Mouse (Mus musculus) brain, embryonic 18.5 days (tissue): ENCODE measurements around the gene Cadps.
A peak's percentile ranks its signal among the peaks of the same experiment; 100 is the strongest.

Source experiments
- DNase-seq: peaks from one replicate; pipeline ENCODE4 v3.0.0-alpha.2; 2012; ENCODE audit warnings: low read depth, low spot score

The Cadps gene

DNA sequence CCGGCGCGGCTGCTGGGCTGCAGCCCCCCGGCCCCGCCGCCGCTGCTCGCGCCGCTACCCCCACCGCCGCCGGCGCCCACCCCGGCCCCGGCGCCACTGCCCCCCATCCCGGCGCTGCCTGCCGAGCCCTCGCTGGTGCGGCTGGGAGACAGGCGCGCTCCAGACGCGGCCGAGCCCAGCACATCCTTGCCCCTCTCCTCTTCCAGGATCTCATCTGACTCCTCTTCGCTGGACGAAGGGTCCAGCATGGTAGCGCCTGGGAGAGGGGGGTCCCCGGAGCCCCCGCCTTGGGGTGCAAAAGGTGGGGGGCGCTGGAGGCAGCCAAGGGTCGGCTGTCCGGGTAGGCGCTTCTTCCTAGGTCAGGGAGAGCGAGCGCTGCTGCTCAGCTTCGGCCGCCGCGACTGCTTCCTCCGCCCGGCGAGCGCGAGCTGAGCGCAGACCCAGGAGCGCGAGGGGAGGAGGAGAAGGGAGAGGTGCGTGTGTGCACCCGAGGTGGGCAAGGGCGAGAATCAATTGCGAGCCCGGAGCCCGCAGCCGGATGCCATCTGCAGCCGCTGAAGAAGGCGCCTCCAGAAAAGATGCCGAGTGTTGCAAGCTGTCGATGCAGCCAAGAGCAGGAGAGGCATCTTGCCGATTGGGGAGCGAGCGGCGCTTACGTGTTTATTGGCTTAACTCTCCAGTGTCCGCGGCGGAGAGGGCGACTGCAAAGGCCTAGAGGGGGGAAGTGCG is at the start of gene Cadps:
Gene Cadps, minus strand, starts transcription at position 589 of the 729 bp plus-strand sequence.
- DNase-seq = peak; percentile 63

DNA sequence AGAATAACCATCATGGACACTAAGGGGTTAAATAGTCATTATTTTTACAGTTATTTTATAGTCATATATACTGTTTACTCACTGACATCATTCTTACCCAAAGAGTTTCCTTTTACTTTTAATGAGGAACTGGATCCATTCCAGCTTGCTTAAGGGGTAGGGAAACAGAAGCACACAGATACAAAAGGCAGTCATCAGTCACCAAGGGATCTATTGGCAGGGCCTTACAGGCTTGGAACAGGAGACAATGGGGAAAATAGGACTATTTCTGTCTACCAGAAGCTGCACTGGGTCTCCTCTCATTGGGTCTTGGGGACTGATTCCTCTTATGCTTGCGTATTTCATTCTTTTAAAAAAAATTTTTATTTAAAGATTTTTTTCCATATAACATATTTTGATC is 46.7 kb upstream of the Cadps start:
- DNase-seq = no peak

DNA sequence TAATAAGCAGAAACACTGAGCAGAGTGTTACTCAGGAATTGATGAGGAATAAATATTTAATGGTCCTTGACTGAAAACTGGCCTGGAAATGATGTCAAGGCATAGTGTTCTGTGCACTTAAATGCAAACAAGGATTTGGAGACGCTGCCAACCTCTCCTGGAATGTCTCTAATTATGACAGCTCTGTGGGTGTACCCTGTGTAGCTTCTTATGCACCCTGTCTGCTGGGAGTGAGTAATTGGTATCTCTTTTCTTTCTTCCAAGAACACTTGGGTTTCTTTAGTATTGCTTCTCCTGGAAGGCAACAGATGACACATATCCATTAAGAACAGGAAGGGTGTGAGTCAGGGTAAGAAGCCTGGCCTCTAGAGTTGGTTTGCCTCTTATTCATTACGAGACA is 42.4 kb upstream of the Cadps start:
- DNase-seq = no peak

DNA sequence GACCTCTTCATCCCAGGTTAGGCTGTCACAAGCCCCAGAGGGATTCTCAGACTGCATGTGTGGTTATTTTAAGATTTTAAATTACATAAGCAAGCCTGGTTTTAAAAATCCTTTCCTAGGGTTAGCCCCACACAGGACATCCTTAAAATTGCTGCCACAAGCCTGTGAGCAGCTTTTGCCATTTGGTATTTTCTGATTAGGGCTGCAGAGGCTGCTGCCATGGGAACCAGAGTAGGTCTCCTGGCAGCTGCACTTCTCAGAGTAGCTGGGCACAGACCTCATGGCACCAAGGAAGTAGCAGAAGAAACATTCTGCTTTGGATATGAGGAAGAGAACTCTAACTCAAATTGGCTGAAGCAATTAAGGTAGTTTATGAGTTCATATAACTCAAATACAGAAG is 21.0 kb upstream of the Cadps start:
- DNase-seq = no peak

DNA sequence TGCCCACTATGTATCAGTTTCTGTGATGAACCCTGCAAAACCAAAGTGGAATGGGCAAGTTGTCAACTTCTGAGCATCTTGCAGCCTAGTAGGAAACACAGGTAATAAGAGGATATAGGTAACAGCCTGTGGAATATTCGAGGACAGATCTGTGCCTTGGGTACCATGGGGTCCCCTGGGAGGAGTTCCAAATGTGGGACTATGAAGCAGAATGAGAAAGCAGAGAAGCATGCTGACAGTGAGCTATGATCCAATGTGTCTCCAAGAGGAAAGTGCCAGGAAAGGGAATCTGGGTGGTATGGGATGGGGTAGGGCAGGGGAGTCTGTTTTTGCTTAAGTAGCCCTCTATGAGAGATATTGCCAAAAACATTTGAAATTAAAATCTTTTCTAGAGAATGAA is 16.6 kb upstream of the Cadps start:
- no peak for DNase-seq

DNA sequence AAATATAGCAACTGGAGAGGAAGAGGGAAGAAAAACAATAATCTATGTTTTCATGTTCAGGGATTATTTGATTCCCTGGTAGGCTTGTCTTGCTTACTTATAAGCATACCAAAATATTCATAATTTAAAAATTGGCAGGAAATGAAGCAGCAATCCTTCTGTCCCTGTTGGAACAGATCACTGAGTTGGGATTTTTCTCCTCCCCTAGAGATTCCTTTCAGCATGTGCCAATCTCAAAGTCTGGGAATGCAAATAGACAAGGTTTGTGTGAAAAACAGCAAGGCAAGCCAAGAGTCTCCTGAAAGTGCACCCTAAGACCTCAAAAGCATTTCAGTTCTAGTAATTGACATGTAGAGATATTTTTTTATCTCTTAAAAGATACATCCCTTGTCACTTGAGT is 16.1 kb upstream of the Cadps start:
- peak; percentile 39 for DNase-seq

DNA sequence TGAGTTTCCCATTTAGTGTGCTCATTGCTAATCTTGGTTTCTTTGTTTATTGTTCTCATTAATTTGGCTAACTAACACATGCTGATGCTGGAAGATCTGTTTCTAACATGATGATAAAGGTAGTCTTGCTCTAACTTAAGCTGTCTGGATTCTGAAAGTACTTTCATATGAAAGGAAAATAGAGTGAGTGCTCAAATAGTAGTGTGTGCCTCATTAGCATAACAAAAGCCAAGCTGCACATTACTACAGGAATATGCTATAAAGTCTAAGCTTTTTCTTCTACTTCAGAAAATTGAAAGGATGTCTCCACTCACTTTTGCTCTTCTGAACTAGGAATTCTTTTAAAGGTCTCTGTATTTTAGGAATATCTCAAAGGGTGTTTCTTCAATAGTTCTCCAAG is 15.4 kb upstream of the Cadps start:
- DNase-seq = no peak

DNA sequence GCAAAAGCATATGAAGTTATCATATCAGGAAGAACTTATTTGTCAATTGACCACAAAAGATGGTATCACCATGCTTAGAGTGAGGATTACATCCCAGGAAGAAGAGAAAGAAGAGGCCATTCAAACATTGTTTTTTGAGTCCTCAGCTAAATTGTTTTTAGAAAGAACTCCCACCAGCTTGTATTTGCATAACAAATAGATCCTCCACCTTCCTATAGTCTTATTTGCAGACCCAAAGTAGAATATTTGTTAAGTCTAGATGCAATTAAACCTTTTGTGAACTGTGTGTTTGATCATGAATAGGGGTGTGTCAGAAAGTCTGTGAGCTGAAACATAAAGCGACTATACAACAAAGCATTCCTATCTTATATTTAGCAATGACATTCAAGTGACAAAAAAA is 15.0 kb upstream of the Cadps start:
- DNase-seq = no peak

DNA sequence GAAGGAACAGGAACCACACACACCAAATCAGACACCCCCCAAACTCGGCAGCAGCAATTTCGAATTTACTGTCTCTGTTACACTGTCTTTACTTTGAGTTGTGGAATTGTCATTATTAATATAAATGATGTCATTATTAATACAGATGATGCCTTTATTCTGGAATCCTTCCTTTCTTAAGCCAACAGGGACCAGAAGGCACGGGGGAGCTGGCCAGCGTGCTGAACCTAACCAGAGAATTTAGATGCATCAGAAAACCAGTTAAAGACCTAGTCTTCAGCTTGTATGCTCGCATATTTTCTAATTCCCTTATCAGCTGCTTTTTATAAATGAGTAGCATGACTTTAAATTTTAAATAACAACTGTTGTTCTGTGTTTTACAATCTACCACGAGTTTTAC is 902 bp upstream of the Cadps start:
- DNase-seq = no peak

DNA sequence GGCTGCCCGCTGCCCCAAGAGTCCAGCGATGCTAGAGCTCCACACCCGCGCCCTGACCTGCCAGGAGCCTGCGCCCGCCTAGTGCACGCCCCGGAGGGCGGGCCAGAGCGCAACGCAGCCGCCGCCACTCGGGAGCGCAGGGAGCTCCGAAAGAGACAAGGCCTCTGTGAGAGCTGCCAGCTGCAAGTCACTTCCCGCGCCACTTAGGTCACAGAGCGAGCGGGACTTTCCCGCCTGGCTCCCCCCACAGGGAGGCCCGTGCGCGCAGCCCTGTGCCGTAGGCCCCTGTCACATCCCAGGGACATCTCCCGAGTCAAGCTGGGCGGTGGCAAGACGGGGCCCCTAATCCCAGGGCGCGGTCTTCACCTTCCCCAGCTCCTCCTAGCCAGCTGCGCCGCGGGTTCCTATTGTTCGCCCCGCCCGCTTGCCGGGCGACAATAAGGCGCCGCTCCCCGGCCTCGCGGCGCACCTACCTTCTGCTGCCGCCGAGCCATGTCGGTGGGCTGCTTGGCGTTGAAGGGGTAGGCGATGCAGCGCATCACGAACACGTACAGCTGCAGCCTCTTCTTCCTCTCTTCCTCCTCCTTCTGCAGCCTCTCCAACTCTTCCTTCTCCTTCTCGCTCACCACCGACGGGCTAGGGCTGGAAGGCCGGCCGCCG is 918 bp downstream of the Cadps start:
- peak; percentile 39 for DNase-seq

DNA sequence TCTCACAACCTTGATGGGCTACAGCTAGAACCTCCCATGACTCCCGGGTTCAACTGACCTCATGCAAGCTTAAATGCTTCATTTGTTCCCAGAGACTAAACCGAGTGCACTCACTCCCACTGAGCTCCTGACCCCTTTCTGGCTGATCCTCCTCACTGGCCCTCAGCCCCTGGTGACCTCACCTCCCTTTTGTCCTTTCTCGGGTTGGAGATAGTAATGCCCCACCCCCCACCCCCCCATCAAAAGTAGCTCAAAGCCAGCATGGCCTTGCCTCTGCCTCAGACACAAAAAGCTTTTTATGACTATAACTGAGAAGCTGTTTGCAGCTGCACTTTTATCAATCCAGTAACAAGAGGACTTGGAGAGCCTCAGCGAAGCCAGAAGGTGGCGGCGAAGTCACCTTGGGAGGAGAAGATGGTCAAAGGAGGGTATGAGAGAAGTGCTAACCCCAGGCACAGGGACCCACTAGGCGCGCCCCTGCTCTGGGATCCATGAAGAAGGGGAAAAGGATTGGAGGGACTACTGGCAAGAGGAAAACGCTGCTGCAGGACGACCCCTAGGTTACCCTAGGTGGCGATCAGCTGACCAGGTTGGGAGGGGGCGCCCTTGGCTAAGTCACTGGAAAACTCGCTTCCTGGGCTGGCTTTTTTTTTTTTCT is 1.6 kb downstream of the Cadps start:
- DNase-seq = no peak

DNA sequence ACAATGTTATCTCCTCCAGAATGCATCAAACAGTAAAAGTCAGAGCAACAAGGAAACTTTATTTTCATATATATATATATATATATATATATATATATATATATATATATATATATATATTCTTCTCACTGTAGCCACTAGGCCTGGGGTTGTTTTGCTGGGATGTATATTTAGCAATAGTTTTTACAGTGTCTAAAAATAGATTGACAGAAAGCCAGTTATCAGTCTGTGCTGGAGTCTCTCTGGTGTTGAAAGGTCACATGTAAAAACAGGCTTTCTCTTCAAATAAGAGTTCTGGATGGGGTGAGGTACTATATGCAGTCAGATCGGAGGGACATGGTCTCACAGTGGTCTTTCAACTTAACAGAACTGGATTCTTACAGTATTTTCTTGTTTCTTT is 2.7 kb downstream of the Cadps start:
- DNase-seq = no peak

DNA sequence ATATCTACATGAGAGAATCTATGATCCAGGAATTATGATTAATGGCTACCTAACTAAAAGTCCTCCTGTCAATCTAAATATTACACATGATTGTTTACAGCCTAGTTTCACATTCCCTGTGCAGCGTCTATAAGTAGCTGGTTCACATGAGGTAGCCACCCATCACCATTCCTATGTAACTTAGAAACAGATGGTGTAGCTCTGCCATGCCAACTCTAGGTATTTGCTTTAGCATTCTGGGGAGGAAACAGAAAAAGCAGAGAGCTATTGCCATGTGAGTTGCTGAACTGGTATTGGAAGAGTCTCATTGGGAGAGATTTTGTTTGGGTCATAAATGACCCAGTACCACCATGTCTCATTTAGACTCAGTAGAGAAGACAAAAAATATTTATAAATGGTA is 4.4 kb downstream of the Cadps start:
- DNase-seq = no peak

DNA sequence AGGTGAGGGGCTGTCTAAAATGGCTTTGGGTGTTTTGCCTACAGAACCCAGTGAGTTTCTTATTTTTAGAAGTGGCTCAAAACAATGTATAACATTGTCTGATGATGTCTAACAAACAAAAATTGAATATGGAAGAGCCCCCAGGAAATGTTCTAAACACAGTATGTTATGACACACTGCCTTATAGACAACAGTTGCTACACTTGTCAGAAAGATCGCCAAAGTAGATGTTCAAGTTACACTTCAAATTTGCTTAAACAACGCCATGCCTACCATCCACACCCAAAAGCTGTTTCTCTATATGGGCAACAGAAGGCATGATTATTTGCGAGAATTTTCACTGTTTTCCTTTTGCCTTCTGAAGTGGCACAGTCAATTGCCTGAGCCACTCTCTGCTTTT is 10.8 kb downstream of the Cadps start:
- DNase-seq = peak; percentile 30

DNA sequence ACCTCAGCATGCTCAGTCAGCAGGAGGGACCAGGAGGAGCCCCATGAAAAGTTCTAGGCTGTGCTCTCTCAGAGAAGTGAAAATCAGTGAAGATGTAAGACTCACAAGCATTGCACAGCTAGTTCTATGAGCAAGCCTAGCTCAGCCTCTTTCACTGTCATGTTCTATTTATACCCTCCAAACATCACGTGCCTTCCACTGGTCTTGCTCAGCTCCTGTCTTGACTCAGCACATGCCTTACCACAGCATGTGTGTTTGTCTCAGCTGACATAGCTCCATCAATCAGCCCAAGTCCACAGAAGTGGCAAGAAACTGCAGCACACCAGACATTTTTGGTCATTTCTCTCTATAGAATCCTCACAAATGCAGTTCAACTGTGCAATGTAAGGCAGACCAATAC is 19.9 kb downstream of the Cadps start:
- DNase-seq = no peak

DNA sequence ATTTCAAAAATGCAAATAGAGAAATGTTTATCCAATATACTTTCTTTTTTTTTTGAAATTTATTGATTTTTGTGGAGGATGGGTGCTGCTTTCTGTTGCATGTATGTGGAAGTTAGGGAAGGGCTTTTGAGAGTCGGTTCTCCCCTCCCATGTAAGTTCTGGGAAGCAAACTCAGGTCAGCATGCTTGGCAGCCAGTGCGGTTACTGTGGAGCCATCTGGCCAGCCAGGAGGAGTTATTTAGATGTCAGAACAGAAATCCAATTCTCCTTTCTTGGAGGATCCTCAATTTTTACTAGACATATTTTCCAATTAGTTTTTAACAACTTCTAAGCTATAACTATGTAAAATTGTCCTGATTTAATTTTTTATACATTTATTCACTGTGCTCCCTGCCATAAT is 21.8 kb downstream of the Cadps start:
- DNase-seq = peak; percentile 24

DNA sequence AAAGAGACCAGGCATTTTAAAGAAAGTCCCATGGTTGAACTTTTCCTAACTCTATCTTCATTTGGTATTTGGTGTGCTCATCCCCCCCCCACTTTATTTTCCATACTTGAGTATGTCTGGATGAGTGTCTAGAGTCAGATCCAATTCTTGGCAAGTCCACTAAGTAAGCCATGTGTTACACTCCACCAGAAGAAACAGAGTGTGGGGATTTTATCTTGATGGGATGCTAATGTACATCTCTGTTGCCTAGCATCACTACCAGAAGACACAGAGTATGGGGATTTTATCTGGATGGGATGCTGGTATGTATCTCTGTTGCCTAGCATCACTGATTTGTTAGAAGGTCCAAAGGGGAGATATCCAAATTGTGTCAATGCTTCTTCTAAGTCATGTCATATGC is 24.0 kb downstream of the Cadps start:
- DNase-seq = no peak

DNA sequence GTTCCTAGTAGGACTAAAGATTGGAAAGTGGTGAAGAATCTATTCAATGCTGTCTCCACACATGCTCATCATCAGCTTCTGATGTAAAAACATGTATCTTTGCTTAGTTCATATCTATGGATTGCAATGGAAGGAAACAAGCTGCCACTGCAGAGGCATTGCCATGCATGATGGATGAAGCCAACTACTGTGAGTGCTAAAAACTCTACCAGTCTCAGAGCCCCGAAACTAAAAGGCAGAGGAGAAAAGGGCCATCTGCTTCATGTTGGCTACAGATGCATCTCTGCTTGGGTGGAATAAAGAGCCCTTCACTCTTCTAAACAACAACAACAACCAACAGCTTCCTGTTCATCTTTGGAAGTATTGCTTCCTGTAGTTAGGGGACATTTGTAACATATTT is 38.6 kb downstream of the Cadps start:
- DNase-seq = peak; percentile 28

DNA sequence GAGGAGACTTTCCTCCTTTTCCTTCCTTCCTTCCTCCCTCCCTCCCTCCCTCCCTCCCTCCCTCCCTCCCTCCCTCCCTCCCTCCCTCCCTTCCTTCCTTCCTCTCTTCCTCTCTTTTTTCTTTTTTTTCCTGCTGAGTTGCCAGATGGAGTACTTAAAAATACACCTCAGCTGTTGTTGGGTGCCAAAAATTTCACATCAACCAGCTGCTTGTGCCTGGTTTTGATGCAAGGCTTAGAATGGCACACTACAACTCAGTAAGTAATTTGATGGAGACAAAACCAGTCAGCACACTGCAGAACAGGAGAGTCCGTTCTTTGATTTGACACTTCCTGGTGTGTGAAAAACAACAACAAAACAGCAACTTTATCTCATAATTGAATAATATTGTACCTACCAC is 42.9 kb downstream of the Cadps start:
- DNase-seq = no peak

DNA sequence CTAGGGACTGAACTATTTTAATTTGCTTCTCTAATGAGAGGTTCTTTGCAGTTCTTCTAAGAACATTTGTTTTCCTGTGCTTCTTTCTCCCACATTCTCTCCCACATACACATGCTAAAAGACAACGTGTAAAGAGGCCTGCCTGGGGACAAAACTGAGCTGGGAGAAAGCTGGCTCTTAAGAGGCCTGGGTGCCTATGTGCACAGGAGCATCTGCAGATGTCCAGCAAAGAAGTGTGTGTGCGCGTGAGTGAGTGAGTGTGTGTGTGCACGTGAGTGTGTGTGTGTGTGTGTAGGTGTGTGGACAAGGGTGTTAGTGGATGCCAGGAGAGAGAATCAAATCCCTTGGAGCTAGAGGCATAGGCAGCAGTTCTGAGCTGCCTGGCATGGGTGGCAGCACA is 44.9 kb downstream of the Cadps start:
- no peak for DNase-seq

DNA sequence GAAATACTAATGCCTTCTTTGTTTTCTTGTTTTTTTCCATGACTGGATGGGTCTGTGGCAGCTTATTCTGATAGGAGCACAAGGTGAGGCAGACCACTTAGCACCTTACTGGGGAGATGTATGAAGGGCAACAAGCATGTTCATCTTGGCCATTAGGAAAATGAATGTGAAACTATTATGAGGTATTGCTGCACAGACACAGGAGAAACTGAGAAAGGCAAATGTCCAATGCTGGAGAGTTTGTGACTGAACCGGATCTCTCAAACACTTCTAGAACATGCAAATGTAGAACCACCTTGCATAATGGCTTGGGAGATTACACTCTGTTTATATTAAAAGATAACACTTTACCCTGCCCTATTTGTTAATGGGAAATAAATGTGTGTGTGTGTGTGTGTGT is 54.0 kb downstream of the Cadps start:
- DNase-seq = no peak

DNA sequence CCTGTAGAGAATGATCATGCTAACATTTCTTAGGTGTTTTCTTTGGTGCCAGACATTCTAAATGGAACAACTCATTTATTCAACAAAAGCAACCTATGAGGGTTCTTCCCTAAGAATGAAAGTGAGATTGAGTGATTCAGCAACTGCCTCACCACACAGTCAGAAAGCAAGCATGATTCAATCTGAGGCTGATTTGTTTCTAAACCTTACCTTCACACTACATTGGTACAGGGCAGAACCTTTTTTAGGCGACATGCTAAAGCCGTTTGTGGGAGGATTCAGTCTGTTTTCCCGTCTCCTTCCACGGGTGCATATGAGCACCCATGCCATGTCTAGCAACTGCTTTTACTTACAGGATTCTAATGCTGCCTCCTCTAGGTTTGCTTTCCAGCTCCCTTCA is 69.6 kb downstream of the Cadps start:
- no peak for DNase-seq

DNA sequence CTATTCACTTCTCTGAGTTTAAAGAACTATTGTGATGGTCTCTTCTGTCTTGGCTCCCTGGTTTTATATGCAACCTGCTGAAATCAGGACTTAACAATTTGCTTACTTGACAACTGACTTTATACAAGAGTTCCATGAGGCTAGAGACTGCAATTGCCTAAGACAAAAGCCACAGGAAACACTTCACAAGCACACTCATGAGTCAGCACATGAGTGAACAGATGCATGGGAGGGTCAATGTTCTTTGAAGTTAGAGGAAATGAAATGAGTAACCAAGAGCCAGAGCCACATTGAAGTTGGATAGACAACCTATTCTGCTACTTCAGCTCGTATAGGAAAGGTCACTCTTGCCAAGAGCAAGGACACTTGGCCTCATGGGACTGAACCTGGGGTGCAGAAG is 71.1 kb downstream of the Cadps start:
- DNase-seq = no peak
